Mouse (Mus musculus) forebrain, embryonic 14.5 days (tissue): ENCODE measurements around the gene Zfand6. TPM values are rescaled to one million over a fixed set of nuclear protein-coding genes. Genes with fewer than 3 reads are reported as not detected.

Experiments
- ATAC-seq: fragments of 200-750 bp; cut with Nextera tagmentation; 2 replicates; pipeline ENCODE4 v1.8.0; 2017; ENCODE audit warnings: mild to moderate bottlenecking, moderate library complexity
- DNase-seq: peaks from one replicate; pipeline ENCODE4 v3.0.0-alpha.2; 2015; ENCODE audit warnings: low spot score
- H3K27ac ChIP-seq: fragments of 300-500 bp; sonication (generic); 2 replicates; pipeline ENCODE4 v1.5.1; 2014; ENCODE audit warnings: low read depth, mild to moderate bottlenecking, control low read depth, low read length, moderate library complexity
- H3K27me3 ChIP-seq: fragments of 300-500 bp; sonication (generic); replicated peaks from 2 replicates; pipeline ENCODE4 v1.6.1; 2014; ENCODE audit warnings: low read length, control low read depth, mixed read lengths; ENCODE audit not compliant: control insufficient read depth, insufficient read depth
- H3K36me3 ChIP-seq: fragments of 300-500 bp; sonication (generic); 2 replicates; pipeline ENCODE4 v1.6.1; 2014; ENCODE audit warnings: low read length, control low read depth; ENCODE audit not compliant: control insufficient read depth, insufficient read depth
- H3K4me1 ChIP-seq: fragments of 300-500 bp; sonication (generic); 2 replicates; pipeline ENCODE4 v1.6.1; 2014; ENCODE audit warnings: antibody characterized with exemption, low read length, control low read depth; ENCODE audit not compliant: control insufficient read depth, insufficient read depth
- H3K4me2 ChIP-seq: fragments of 300-500 bp; sonication (generic); 2 replicates; pipeline ENCODE4 v1.6.1; 2014; ENCODE audit warnings: mild to moderate bottlenecking, control low read depth, low read length
- H3K4me3 ChIP-seq: fragments of 300-500 bp; sonication (generic); 2 replicates; pipeline ENCODE4 v1.5.1; 2014; ENCODE audit warnings: low read depth, low read length, control low read depth
- H3K9ac ChIP-seq: fragments of 300-500 bp; sonication (generic); 2 replicates; pipeline ENCODE4 v1.6.1; 2014; ENCODE audit warnings: mild to moderate bottlenecking, low read length, control low read depth, moderate library complexity
- H3K9me3 ChIP-seq: fragments of 300-500 bp; sonication (generic); replicated peaks from 2 replicates; pipeline ENCODE4 v1.6.1; 2016; ENCODE audit warnings: low read length, control low read depth, mixed read lengths; ENCODE audit not compliant: control insufficient read depth
- WGBS: fragments of 180-500 bp; shearing (Covaris S2); extraction: QIAGEN DNeasy Blood & Tissue Kit; methylation state at CpG from one replicate; pipeline ENCODE4 v1.1.7; 2014; 5-methylcytosine and 5-hydroxymethylcytosine counted together
- polyA plus RNA-seq: library from polyadenylated mRNA; unstranded; fragments of >200 nt; fragmentation: Nextera tagmentation; extraction: Ambion mirVana; gene quantifications from 2 replicates; pipeline ENCODE4 v1.2.1, GENCODE M21; 2014

The Zfand6 gene
- polyA plus RNA-seq: 220 and 234 TPM in 2 replicates

DNA sequence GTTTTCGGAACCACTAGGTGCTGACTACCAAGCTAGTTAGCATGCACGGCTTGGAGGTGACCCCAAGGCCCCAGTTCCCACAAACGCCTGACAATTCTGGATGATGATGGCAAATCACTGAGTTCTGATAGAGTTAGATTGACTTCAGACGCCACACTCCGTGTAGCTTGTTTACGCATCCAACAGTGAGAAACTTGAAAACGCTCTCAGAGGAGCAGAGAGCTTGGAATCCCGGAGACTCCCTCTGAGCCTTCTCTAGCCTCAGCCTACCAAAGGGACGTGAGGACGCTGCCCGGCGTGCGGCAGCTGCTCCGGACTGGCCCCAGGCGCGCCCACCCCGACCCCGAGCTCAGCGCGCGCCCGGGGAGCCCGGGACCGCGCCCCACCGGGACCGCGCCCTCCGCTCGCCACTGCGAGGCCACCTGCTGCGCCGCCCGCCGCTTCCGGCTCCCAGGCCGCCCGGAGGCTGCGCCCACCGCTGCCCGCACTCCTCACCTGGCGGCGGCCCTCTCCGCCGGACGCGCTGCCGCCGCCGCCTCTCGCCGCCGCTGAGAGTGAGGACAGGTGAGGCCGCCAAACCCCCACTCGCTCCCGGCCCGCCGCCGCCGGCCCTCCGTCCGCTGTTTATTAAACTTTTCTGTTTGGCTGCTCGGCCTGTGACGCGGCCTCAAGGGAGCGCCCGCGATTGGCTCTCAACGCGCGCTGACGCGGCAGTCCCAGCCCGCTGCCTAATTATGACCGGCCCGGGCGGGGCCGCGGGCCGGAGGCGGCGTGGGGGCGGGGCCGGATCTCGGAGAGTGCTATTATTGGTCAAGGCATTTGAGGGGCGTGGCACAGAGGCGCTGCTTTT is at the start of gene Zfand6:
Zfand6 (minus strand) TSS at position 709 of the 850 bp plus-strand sequence.
- under 1% methylated on average over 64 of the region's 87 CpGs for WGBS
- H3K27me3 ChIP-seq: no peaks in the 10 kb centered on the region
- peaks cover 3% of the 10 kb centered on the region; the same call in 1 of the 2 replicates for H3K4me1 ChIP-seq
- no peaks in the 10 kb centered on the region for H3K9me3 ChIP-seq
- H3K9ac ChIP-seq: peak within 1 kb of the TSS; percentile 69
- peak within 1 kb of the TSS; percentile 58; the same call in 1 of the 2 replicates for H3K27ac ChIP-seq
- H3K4me2 ChIP-seq: peak within 1 kb of the TSS; percentile 81
- peak within 1 kb of the TSS; percentile 83 for H3K4me3 ChIP-seq
- peak; percentile 99 for ATAC-seq
- peak; percentile 98 for DNase-seq
- no peaks in the 10 kb centered on the region for H3K36me3 ChIP-seq

DNA sequence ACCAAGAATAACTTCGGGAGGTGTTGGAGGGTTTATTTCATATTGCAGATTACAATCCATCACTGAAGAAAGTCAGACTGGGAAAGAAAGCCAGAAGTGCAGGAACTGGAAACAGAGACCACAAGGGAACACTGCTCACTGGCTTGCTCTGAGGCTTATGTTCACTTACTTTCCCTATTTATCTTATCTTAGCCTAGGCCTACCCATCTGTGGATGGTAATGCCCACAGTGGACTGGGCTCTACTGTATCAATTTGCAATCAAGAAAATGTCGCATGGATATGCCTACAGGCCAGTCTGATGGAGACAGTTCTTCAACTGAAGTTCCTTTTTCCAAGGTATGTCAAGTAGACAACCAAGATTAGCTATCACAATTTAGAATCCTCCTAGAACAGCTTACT is 47.0 kb upstream of the Zfand6 start:
- Histone ChIP-seq H3K27ac (no peak overlapping the region), H3K27me3 (no peaks in the 10 kb centered on the region), H3K4me2 (no peak overlapping the region), H3K9ac (no peak overlapping the region), H3K36me3 (no peaks in the 10 kb centered on the region), H3K4me1 (no peaks in the 10 kb centered on the region), H3K4me3 (no peak overlapping the region), H3K9me3 (no peaks in the 10 kb centered on the region)
- ATAC-seq: no peak
- WGBS: 86% methylated on average over 2 of the region's 2 CpGs
- DNase-seq: no peak

DNA sequence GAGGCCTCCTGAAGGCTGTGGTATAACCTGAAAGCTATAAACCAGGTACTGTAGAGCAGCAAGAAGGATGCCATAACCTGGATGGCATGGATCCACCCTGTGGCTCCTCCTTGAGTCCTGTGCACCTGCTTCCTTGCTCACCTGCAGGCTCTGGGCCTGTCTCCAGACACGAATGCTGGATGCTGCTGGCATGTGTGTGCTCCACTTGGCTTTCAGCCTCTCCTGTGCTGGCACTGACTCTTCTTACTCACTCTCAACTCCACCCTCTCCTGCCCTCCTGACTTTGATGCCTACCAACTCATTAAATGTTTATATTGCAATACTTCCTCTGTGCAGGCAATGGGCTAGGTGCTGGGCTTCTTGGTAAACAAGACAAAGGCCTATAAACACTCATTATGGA is 43.3 kb upstream of the Zfand6 start:
- H3K4me1 ChIP-seq: no peaks in the 10 kb centered on the region
- DNase-seq: no peak
- no peaks in the 10 kb centered on the region for H3K36me3 ChIP-seq
- no peak overlapping the region for H3K4me3 ChIP-seq
- no peaks in the 10 kb centered on the region for H3K9me3 ChIP-seq
- no peaks in the 10 kb centered on the region for H3K27me3 ChIP-seq
- 61% methylated on average over 1 of the region's 1 CpGs for WGBS
- no peak for ATAC-seq
- no peak overlapping the region for H3K9ac ChIP-seq
- H3K4me2 ChIP-seq: no peak overlapping the region
- no peak overlapping the region for H3K27ac ChIP-seq

DNA sequence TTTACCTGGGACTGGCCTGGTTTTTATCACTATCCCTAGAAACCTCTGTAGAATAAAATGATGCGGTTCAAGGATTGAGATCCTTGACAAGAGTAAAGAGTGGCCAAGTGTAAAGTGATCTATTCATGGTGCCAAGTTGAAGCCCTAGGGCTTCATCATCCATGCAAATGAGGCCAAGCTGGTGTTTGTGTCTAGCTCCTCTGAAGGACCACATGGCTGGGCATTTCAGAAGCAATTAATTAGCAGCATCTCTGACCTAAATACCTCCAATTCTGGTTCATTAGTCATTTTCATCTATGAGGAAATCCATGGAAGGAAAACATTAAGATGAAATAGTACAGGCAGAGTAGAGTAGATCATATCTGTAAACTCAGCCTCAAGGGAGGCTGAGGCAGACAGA is 42.3 kb upstream of the Zfand6 start:
- Histone ChIP-seq H3K27me3 (no peaks in the 10 kb centered on the region), H3K4me3 (no peak overlapping the region), H3K4me2 (no peak overlapping the region), H3K36me3 (no peaks in the 10 kb centered on the region), H3K4me1 (no peaks in the 10 kb centered on the region), H3K9ac (no peak overlapping the region), H3K9me3 (no peaks in the 10 kb centered on the region), H3K27ac (no peak overlapping the region)
- ATAC-seq (no peak), DNase-seq (no peak)
- 73% methylated on average over 1 of the region's 1 CpGs for WGBS

DNA sequence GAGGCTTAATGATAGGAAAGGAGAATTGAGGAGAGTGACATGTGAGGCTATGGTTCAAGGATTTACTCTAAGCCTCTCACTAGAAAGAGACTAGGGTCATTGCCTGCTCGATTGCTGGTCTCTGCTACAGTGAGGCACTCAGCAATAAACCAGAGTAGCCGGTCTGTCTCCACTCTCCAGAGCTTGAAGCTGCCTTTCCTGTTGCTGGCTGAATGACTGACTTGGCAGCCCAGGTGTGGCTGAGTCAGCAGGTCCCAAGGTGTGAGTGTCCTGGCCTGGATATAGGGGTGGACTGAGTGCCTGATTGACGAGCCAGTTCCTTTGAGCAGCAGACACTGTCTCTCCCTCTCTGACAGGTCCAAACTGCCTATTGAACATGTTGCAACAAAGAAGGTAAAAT is 41.3 kb upstream of the Zfand6 start:
- H3K27ac ChIP-seq: no peak overlapping the region
- H3K36me3 ChIP-seq: no peaks in the 10 kb centered on the region
- no peak overlapping the region for H3K9ac ChIP-seq
- H3K9me3 ChIP-seq: no peaks in the 10 kb centered on the region
- no peaks in the 10 kb centered on the region for H3K27me3 ChIP-seq
- no peaks in the 10 kb centered on the region for H3K4me1 ChIP-seq
- ATAC-seq (no peak), DNase-seq (no peak)
- no peak overlapping the region for H3K4me2 ChIP-seq
- H3K4me3 ChIP-seq: no peak overlapping the region
- 86% methylated on average over 3 of the region's 3 CpGs for WGBS

DNA sequence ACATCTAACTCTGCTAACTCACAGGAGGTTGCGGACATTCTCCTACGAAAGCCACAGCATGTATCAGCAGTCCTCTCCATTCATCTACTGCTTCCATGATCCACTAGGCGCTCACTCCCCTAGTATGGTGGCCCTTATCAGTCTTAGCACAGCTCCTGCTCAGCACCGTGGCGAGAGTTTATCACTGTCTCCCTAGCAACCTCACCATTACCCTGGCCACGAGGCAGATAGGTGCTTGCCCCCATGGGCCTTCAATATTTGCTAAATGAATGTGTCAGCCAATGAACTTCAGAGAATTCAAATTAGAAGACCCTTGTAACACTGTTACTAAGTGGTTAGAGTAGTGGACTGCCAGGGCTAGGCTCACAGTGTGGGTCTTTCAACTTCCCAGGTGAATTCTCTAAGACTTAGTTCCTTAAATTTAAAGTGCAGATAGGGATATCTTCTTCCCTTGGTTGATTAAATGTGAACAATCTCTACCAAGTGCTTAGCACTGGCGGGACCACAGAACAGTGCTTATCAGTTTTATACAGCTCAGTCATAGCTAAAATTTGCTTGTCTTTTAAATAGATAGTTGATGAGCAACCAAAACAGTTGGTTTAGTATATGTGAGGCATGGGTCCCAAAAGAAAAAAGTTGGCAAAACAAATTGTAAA is 33.2 kb upstream of the Zfand6 start:
- Histone ChIP-seq H3K27ac (no peak overlapping the region), H3K4me3 (no peak overlapping the region), H3K4me2 (no peak overlapping the region), H3K9me3 (no peaks in the 10 kb centered on the region), H3K4me1 (no peaks in the 10 kb centered on the region), H3K27me3 (no peaks in the 10 kb centered on the region), H3K9ac (no peak overlapping the region), H3K36me3 (no peaks in the 10 kb centered on the region)
- WGBS: 84% methylated on average over 7 of the region's 7 CpGs
- DNase-seq: no peak
- ATAC-seq: no peak

DNA sequence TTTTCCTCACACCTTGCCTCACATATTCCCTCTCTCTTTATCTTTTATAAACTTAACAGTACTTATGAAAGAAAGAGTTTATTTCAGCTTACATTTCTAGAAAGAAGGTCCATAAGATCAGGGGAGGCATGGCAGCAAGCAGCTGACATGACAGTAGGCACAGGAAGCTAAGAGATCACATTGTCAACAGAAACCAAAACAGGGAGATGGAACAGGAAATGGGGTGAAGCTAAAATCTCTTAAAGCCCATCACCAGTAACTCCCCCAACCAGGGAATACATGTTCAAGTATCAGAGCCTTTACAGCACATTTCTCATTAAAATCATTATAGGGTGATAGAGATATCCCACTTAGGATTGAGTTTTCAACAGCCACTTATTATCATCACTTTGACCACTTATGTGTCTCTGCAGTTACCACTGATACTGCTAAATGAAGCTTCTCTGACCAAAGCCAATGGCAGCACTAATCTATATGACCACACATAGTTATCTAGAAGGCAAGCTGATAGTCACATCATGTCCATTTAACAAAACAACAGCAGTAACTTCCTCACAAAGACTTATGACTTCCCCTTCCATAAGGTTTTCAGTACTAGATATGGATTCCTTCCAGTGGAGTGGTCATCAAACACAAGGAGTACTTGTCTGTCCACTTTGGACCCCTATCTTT is 20.7 kb upstream of the Zfand6 start:
- Histone ChIP-seq H3K4me3 (no peak overlapping the region), H3K27ac (no peak overlapping the region), H3K9ac (no peak overlapping the region), H3K27me3 (no peaks in the 10 kb centered on the region), H3K9me3 (no peaks in the 10 kb centered on the region), H3K36me3 (no peaks in the 10 kb centered on the region), H3K4me2 (no peak overlapping the region), H3K4me1 (no peaks in the 10 kb centered on the region)
- DNase-seq (no peak), ATAC-seq (no peak)

DNA sequence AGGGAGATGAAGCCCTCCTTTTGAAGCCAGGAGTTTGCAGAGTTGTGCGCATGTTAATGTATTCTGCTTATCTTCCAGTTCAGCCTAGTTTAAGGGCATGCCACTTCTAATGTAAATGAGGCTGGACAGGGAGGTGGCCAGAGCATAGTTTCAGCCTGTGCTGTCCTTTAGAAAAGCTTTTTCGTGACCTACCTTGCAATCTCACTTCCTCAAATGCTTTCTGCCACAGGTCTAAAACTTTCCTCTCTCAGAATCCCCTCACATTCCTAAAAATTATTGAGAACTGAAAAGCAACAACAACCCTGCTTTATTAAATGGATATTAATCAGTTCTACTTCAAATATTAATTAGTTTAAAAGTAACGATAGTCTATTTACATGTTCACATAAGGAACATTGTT is 17.1 kb upstream of the Zfand6 start:
- no peak overlapping the region for H3K9ac ChIP-seq
- no peak overlapping the region for H3K4me3 ChIP-seq
- no peak for ATAC-seq
- no peak overlapping the region for H3K4me2 ChIP-seq
- H3K36me3 ChIP-seq: no peaks in the 10 kb centered on the region
- no peak for DNase-seq
- no peaks in the 10 kb centered on the region for H3K27me3 ChIP-seq
- H3K27ac ChIP-seq: no peak overlapping the region
- no peaks in the 10 kb centered on the region for H3K4me1 ChIP-seq
- 80% methylated on average over 3 of the region's 3 CpGs for WGBS
- no peaks in the 10 kb centered on the region for H3K9me3 ChIP-seq
